Comparison of ENCODE assay signal across 10 mouse cellular contexts in genomic region chr13:3541159-3541782, GRCm38 (mm10). TPM values are rescaled to one million over a fixed set of nuclear protein-coding genes. Genes with fewer than 3 reads are reported as not detected.
A peak's percentile ranks its signal among the peaks of the same experiment; 100 is the strongest.
DNase-seq lines count a peak whose midpoint lies in the region; ATAC-seq lines count a peak whose summit lies in the region.
"Had no signal": no experiment of that assay in that cellular context is flagged by ENCODE, and none has a peak within 500 bp of the region (broad histone marks: within the 10 kb centered on the region; RNA-seq: fewer than 3 reads in every experiment).

No protein-coding gene starts in this region.

- H3K9ac ChIP-seq in limb, embryonic 12.5 days (replicated peaks) = no peak overlapping the region
- H3K9ac ChIP-seq in intestine, embryonic 16.5 days (ENCODE audit: low read depth, low read length) = no peak overlapping the region

- H3K36me3 ChIP-seq in limb, embryonic 12.5 days = no peaks in the 10 kb centered on the region
- peaks cover 9% of the 10 kb centered on the region for H3K36me3 ChIP-seq in limb, embryonic 10.5 days
- H3K36me3 ChIP-seq in embryonic facial prominence, embryonic 10.5 days (replicated peaks) = peaks cover 32% of the 10 kb centered on the region
- H3K36me3 ChIP-seq in intestine, embryonic 16.5 days (ENCODE audit: control insufficient read depth, insufficient read depth, low read length) = no peaks in the 10 kb centered on the region

- no peak for DNase-seq in limb, embryonic 10.5 days (ENCODE audit: low spot score)
- no peak for DNase-seq in embryonic facial prominence, embryonic 10.5 days (ENCODE audit: low spot score)
- DNase-seq in right cerebral cortex, postnatal 36 days (ENCODE audit: low spot score in 2 of 2) = no peak
- DNase-seq in thymus, postnatal 14 days = no peak
- no peak for DNase-seq in urinary bladder, postnatal 4 days (ENCODE audit: low spot score in 2 of 2)
- DNase-seq: cerebellum, postnatal 25 days; lung, adult 18-20 months had no signal

- no peak for ATAC-seq in limb, embryonic 12.5 days (ENCODE audit: insufficient number of reproducible peaks, insufficient read depth, low FRiP score, low TSS enrichment, low read depth)
- ATAC-seq in intestine, embryonic 16.5 days = no peak
- peak; percentile 44 for ATAC-seq in monocyte, adult 5-6 weeks (replicated peaks; ENCODE audit: insufficient number of reproducible peaks, low FRiP score, low TSS enrichment, poor library complexity, severe bottlenecking)

- H3K27me3 ChIP-seq in limb, embryonic 12.5 days = no peaks in the 10 kb centered on the region
- no peaks in the 10 kb centered on the region for H3K27me3 ChIP-seq in limb, embryonic 10.5 days (ENCODE audit: low read depth, poor library complexity, severe bottlenecking)
- H3K27me3 ChIP-seq in embryonic facial prominence, embryonic 10.5 days (replicated peaks; ENCODE audit: low read depth, poor library complexity, severe bottlenecking) = no peaks in the 10 kb centered on the region
- no peaks in the 10 kb centered on the region for H3K27me3 ChIP-seq in intestine, embryonic 16.5 days (replicated peaks; ENCODE audit: control insufficient read depth, insufficient read depth, low read length)

- H3K9me3 ChIP-seq in limb, embryonic 12.5 days = peaks cover 4% of the 10 kb centered on the region
- H3K9me3 ChIP-seq in limb, embryonic 10.5 days (replicated peaks) = no peaks in the 10 kb centered on the region
- peaks cover 3% of the 10 kb centered on the region; the same call in 1 of the 2 replicates for H3K9me3 ChIP-seq in embryonic facial prominence, embryonic 10.5 days
- no peaks in the 10 kb centered on the region for H3K9me3 ChIP-seq in intestine, embryonic 16.5 days (ENCODE audit: control insufficient read depth, low read length)

- H3K27ac ChIP-seq in limb, embryonic 12.5 days = no peak overlapping the region
- H3K27ac ChIP-seq in limb, embryonic 10.5 days = no peak overlapping the region
- H3K27ac ChIP-seq in embryonic facial prominence, embryonic 10.5 days (replicated peaks) = no peak overlapping the region
- H3K27ac ChIP-seq in intestine, embryonic 16.5 days (ENCODE audit: low read length) = no peak overlapping the region; the same call in 1 of the 2 replicates

- H3K4me2 ChIP-seq in limb, embryonic 12.5 days = peak overlapping the region; percentile 4; the same call in 1 of the 2 replicates
- H3K4me2 ChIP-seq in intestine, embryonic 16.5 days (ENCODE audit: low read depth, low read length) = peak overlapping the region; percentile 12; the same call in 1 of the 2 replicates

- peaks cover 19% of the 10 kb centered on the region for H3K4me1 ChIP-seq in limb, embryonic 12.5 days (replicated peaks)
- peaks cover 20% of the 10 kb centered on the region for H3K4me1 ChIP-seq in limb, embryonic 10.5 days
- H3K4me1 ChIP-seq in embryonic facial prominence, embryonic 10.5 days = peaks cover 29% of the 10 kb centered on the region
- H3K4me1 ChIP-seq in intestine, embryonic 16.5 days (ENCODE audit: control insufficient read depth, insufficient read depth, low read length) = peaks cover 27% of the 10 kb centered on the region

- WGBS in limb, embryonic 12.5 days = 90% methylated on average over 2 of the region's 2 CpGs
- 95% methylated on average over 2 of the region's 2 CpGs for WGBS in limb, embryonic 10.5 days
- 90% methylated on average over 2 of the region's 2 CpGs for WGBS in embryonic facial prominence, embryonic 10.5 days
- 80% methylated on average over 2 of the region's 2 CpGs for WGBS in intestine, embryonic 16.5 days

- no peak overlapping the region for H3K4me3 ChIP-seq in limb, embryonic 12.5 days (replicated peaks)
- no peak overlapping the region for H3K4me3 ChIP-seq in limb, embryonic 10.5 days
- peak overlapping the region; percentile 98; the same call in 1 of the 2 replicates for H3K4me3 ChIP-seq in embryonic facial prominence, embryonic 10.5 days
- no peak overlapping the region; the same call in 1 of the 2 replicates for H3K4me3 ChIP-seq in intestine, embryonic 16.5 days (ENCODE audit: low read length)

RNA-seq across cellular contexts. Expression of gene Gdi2, which starts 3.4 kb away (rescaled TPM):
- 416 and 425 TPM in 2 replicates for polyA plus RNA-seq in limb, embryonic 12.5 days (2016; fragmentation: Nextera tagmentation; extraction: Ambion mirVana)
- 428 and 453 TPM in 2 replicates for polyA plus RNA-seq in limb, embryonic 10.5 days (2016; fragmentation: Nextera tagmentation; extraction: Ambion mirVana)
- polyA plus RNA-seq in embryonic facial prominence, embryonic 10.5 days (2016; fragmentation: Nextera tagmentation; extraction: Ambion mirVana) = 429 and 432 TPM in 2 replicates
- 446 and 447 TPM in 2 replicates for polyA plus RNA-seq in intestine, embryonic 16.5 days (2015; fragmentation: Nextera tagmentation; extraction: Ambion mirVana)
- total RNA-seq in monocyte, adult 5-6 weeks (2017) = 468 to 620 TPM (median 514 TPM) in 3 replicates
